Mouse (Mus musculus): Measurements from ENCODE around the gene Thap3. TPM values are rescaled to one million over a fixed set of nuclear protein-coding genes. Genes with fewer than 3 reads are reported as not detected.
A peak's percentile ranks its signal among the peaks of the same experiment; 100 is the strongest.
"Not testable (repeated sequence)": the region's sequence is repeated elsewhere in the genome, so short reads cannot be mapped to it uniquely, and the experiment has no call there.

Gene Thap3
- polyA plus RNA-seq (2012; ENCODE audit: insufficient read depth, insufficient read length, low replicate concordance, missing spikeins): not detected in 2 replicates

- peaks cover 22% of the 10 kb centered on the region for H3K4me1 ChIP-seq (ENCODE audit: control insufficient read depth, insufficient read depth, low read length)
- TF ChIP-seq CTCF (IDR thresholded peaks at IDR 0.05; ENCODE audit: insufficient read depth, low read depth, low read length): no peak
- peak; percentile 28; the same call in 1 of the 2 replicates for TF ChIP-seq POLR2A (IDR thresholded peaks at IDR 0.05; ENCODE audit: insufficient read depth, low read depth, low read length)
- WGBS: under 1% methylated on average over 54 of the region's 54 CpGs
These were observed at the start of gene Thap3 for GRCm38 (mm10) chr4:151988342-151989109. Gene Thap3 (minus strand): TSS chr4:151988997.

GRCm38 (mm10) chr4:152038225-152038984 is 49.6 kb upstream of the Thap3 start, which contains the start of gene Tas1r1:
Gene Tas1r1 (minus strand): TSS chr4:152038568.
- peaks cover 14% of the 10 kb centered on the region for H3K4me1 ChIP-seq (ENCODE audit: control insufficient read depth, insufficient read depth, low read length)
- 45% methylated on average over 10 of the region's 10 CpGs for WGBS
- H3K27ac ChIP-seq (ENCODE audit: insufficient read depth, low read depth, low read length): no peak within 1 kb of the TSS
- H3K4me3 ChIP-seq (ENCODE audit: insufficient read depth, low read depth, low read length): peak within 1 kb of the TSS; percentile 99
- TF ChIP-seq POLR2A (IDR thresholded peaks at IDR 0.05; ENCODE audit: insufficient read depth, low read depth, low read length): no peak
- no peak for TF ChIP-seq CTCF (IDR thresholded peaks at IDR 0.05; ENCODE audit: insufficient read depth, low read depth, low read length)

More at GRCm38 (mm10) chr4:151988342-151989109, at the start of gene Thap3:
- peak within 1 kb of the TSS; percentile 74 for H3K27ac ChIP-seq (ENCODE audit: insufficient read depth, low read depth, low read length)
- H3K4me3 ChIP-seq (ENCODE audit: insufficient read depth, low read depth, low read length): peak within 1 kb of the TSS; percentile 85

DNA sequence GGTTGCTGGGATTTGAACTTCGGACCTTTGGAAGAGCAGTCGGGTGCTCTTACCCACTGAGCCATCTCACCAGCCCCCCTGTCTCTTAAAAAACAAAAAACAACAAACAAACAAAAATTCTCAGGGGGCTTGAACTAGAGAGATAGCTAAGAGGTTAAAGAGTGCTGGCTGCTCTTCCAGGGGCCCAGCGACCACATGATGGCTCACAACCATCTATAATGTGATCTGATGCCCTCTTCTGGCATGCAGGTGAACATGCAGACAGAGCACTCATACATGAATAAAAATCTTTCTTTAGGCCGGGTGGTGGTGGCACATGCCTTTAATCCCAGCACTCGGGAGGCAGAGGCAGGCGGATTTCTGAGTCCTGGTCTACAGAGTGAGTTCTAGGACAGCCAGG is 47.7 kb upstream of the Thap3 start:
- WGBS: 93% methylated on average over 6 of the region's 6 CpGs

DNA sequence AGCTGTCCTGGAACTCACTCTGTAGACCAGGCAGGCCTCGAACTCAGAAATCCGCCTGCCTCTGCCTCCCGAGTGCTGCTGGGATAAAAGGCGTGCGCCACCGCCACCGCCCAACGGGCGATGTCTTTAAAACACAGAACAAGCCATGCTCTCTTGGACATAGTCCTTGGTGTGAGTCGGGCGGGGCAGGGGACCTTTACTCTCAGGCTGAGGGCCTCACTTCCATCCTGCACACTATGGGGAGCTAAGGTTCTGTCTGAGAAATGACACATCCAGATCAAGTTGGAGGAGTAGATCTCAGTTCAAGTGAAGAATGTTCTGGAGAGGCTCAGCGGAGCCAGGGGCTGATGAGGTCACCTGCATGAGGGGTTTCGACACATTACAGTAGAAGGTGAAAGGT is 44.1 kb upstream of the Thap3 start:
- peaks cover 14% of the 10 kb centered on the region for H3K4me1 ChIP-seq (ENCODE audit: control insufficient read depth, insufficient read depth, low read length)
- WGBS: 92% methylated on average over 13 of the region's 13 CpGs
- no peak overlapping the region for H3K4me3 ChIP-seq (ENCODE audit: insufficient read depth, low read depth, low read length)
- no peak overlapping the region for H3K27ac ChIP-seq (ENCODE audit: insufficient read depth, low read depth, low read length)
- TF ChIP-seq POLR2A (IDR thresholded peaks at IDR 0.05; ENCODE audit: insufficient read depth, low read depth, low read length) (no peak), CTCF (IDR thresholded peaks at IDR 0.05; ENCODE audit: insufficient read depth, low read depth, low read length) (no peak)

More for the DNA sequence above, 47.7 kb upstream of the Thap3 start:
- not testable (repeated sequence) for H3K4me3 ChIP-seq (ENCODE audit: insufficient read depth, low read depth, low read length); H3K27ac ChIP-seq (ENCODE audit: insufficient read depth, low read depth, low read length)
- H3K4me1 ChIP-seq (ENCODE audit: control insufficient read depth, insufficient read depth, low read length): peaks cover 14% of the 10 kb centered on the region

GRCm38 (mm10) chr4:152029997-152030396 is 41.2 kb upstream of the Thap3 start:
- no peak for TF ChIP-seq POLR2A (IDR thresholded peaks at IDR 0.05; ENCODE audit: insufficient read depth, low read depth, low read length)
- TF ChIP-seq CTCF (IDR thresholded peaks at IDR 0.05; ENCODE audit: insufficient read depth, low read depth, low read length): no peak
- 45% methylated on average over 4 of the region's 4 CpGs for WGBS
- H3K4me3 ChIP-seq (ENCODE audit: insufficient read depth, low read depth, low read length): no peak overlapping the region
- no peak overlapping the region for H3K27ac ChIP-seq (ENCODE audit: insufficient read depth, low read depth, low read length)
- peaks cover 32% of the 10 kb centered on the region for H3K4me1 ChIP-seq (ENCODE audit: control insufficient read depth, insufficient read depth, low read length)

GRCm38 (mm10) chr4:152029087-152029486 is 40.3 kb upstream of the Thap3 start:
- 55% methylated on average over 5 of the region's 5 CpGs for WGBS
- Histone ChIP-seq H3K4me3 (ENCODE audit: insufficient read depth, low read depth, low read length) (no peak overlapping the region), H3K4me1 (ENCODE audit: control insufficient read depth, insufficient read depth, low read length) (peaks cover 39% of the 10 kb centered on the region), H3K27ac (ENCODE audit: insufficient read depth, low read depth, low read length) (no peak overlapping the region)
- no peak for TF ChIP-seq CTCF (IDR thresholded peaks at IDR 0.05; ENCODE audit: insufficient read depth, low read depth, low read length)
- no peak for TF ChIP-seq POLR2A (IDR thresholded peaks at IDR 0.05; ENCODE audit: insufficient read depth, low read depth, low read length)

- peaks cover 39% of the 10 kb centered on the region for H3K4me1 ChIP-seq (ENCODE audit: control insufficient read depth, insufficient read depth, low read length)
- H3K4me3 ChIP-seq (ENCODE audit: insufficient read depth, low read depth, low read length): peak overlapping the region; percentile 59; the same call in 1 of the 2 replicates
- no peak for TF ChIP-seq CTCF (IDR thresholded peaks at IDR 0.05; ENCODE audit: insufficient read depth, low read depth, low read length)
- H3K27ac ChIP-seq (ENCODE audit: insufficient read depth, low read depth, low read length): no peak overlapping the region
- WGBS: 68% methylated on average over 15 of the region's 15 CpGs
These were observed 39.7 kb upstream of the Thap3 start for GRCm38 (mm10) chr4:152028456-152028855.

GRCm38 (mm10) chr4:152027524-152027923 is 38.7 kb upstream of the Thap3 start, which contains the start of gene Zbtb48:
Gene Zbtb48 (minus strand): TSS chr4:152027671.
- Histone ChIP-seq H3K4me3 (ENCODE audit: insufficient read depth, low read depth, low read length) (peak within 1 kb of the TSS; percentile 70), H3K4me1 (ENCODE audit: control insufficient read depth, insufficient read depth, low read length) (peaks cover 39% of the 10 kb centered on the region), H3K27ac (ENCODE audit: insufficient read depth, low read depth, low read length) (no peak within 1 kb of the TSS)
- no peak for TF ChIP-seq CTCF (IDR thresholded peaks at IDR 0.05; ENCODE audit: insufficient read depth, low read depth, low read length)
- peak; percentile 95 for TF ChIP-seq POLR2A (IDR thresholded peaks at IDR 0.05; ENCODE audit: insufficient read depth, low read depth, low read length)
- under 1% methylated on average over 35 of the region's 35 CpGs for WGBS
